ENCODE assay signal across 20 mouse cellular contexts in the genomic region with DNA sequence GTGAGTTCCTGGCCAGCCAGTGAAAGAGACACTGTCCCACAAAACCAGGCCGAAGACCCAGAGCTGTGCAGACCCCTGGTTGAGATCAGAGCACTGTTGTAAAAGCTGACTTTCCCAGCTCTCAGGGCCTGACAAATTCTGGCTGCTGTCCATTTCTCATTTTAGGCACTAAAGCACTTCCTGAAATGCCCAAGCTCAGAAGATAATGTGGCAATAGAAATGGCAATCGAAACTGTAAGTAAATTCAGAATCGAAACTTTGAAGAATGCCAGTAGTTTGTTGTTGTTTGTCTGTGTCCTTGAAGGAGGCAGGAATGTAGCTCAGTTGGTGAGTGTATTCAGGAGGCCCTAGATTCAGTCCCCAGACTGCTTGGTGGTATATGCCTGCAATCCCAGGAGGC. TPM values are rescaled to one million over a fixed set of nuclear protein-coding genes. Genes with fewer than 3 reads are reported as not detected.
A peak's percentile ranks its signal among the peaks of the same experiment; 100 is the strongest.
DNase-seq lines count a peak whose midpoint lies in the region; ATAC-seq and TF ChIP-seq lines count a peak whose summit lies in the region.
"Had no signal": no experiment of that assay in that cellular context is flagged by ENCODE, and none has a peak within 500 bp of the region (broad histone marks: within the 10 kb centered on the region; RNA-seq: fewer than 3 reads in every experiment).

No protein-coding gene starts in this region.

- whole genome bisulfite sequencing in spleen, adult 2 months, result 52% methylated on average over 3 of the region's 3 CpGs
- 78% methylated on average over 3 of the region's 3 CpGs for WGBS in stomach, postnatal 0 days
- WGBS in midbrain, embryonic 16.5 days, result 90% methylated on average over 3 of the region's 3 CpGs

- no peaks in the 10 kb centered on the region for H3K4me1 ChIP-seq in spleen, adult 2 months (ENCODE audit: control insufficient read depth, insufficient read depth, insufficient read length)
- no peaks in the 10 kb centered on the region for H3K4me1 ChIP-seq in stomach, postnatal 0 days (replicated peaks; ENCODE audit: control insufficient read depth, insufficient read depth)
- H3K4me1 ChIP-seq in midbrain, embryonic 16.5 days (ENCODE audit: control insufficient read depth, insufficient read depth, low read length), result no peaks in the 10 kb centered on the region
- H3K4me1 ChIP-seq: embryonic facial prominence, embryonic 12.5 days; heart, embryonic 15.5 days; hindbrain, embryonic 12.5 days; intestine, embryonic 15.5 days; limb, embryonic 13.5 days; neural tube, embryonic 13.5 days had no signal

- H3K36me3 ChIP-seq in spleen, adult 2 months (ENCODE audit: control insufficient read depth, insufficient read depth, low read length), result no peaks in the 10 kb centered on the region
- no peaks in the 10 kb centered on the region for H3K36me3 ChIP-seq in stomach, postnatal 0 days (ENCODE audit: control insufficient read depth, insufficient read depth, low read length)
- peaks cover 3% of the 10 kb centered on the region for H3K36me3 ChIP-seq in midbrain, embryonic 16.5 days (ENCODE audit: control insufficient read depth, insufficient read depth, low read length)
- H3K36me3 ChIP-seq: heart, embryonic 15.5 days; intestine, embryonic 15.5 days had no signal

- no peaks in the 10 kb centered on the region for H3K9me3 ChIP-seq in stomach, postnatal 0 days (ENCODE audit: control insufficient read depth, low read length)
- no peaks in the 10 kb centered on the region for H3K9me3 ChIP-seq in midbrain, embryonic 16.5 days (replicated peaks; ENCODE audit: control insufficient read depth, low read length, poor library complexity, severe bottlenecking)
- H3K9me3 ChIP-seq: embryonic facial prominence, embryonic 12.5 days; heart, embryonic 15.5 days; hindbrain, embryonic 12.5 days; intestine, embryonic 15.5 days; limb, embryonic 13.5 days; neural tube, embryonic 13.5 days had no signal

- no peak overlapping the region for H3K4me2 ChIP-seq in stomach, postnatal 0 days (replicated peaks; ENCODE audit: low read depth)
- H3K4me2 ChIP-seq in midbrain, embryonic 16.5 days (ENCODE audit: low read length), result no peak overlapping the region
- H3K4me2 ChIP-seq: embryonic facial prominence, embryonic 12.5 days; heart, embryonic 15.5 days; hindbrain, embryonic 12.5 days; intestine, embryonic 15.5 days; limb, embryonic 13.5 days; neural tube, embryonic 13.5 days had no signal

- no peak for TF ChIP-seq EP300 in stomach, postnatal 0 days (optimal IDR thresholded peaks at IDR 0.05)

- TF ChIP-seq POLR2A in spleen, adult 2 months (IDR thresholded peaks at IDR 0.05; ENCODE audit: low read depth, low read length), result no peak

- no peaks in the 10 kb centered on the region for H3K27me3 ChIP-seq in spleen, adult 2 months (ENCODE audit: control insufficient read depth, insufficient read depth, low read length)
- no peaks in the 10 kb centered on the region for H3K27me3 ChIP-seq in stomach, postnatal 0 days (ENCODE audit: control insufficient read depth, insufficient read depth, low read length)
- H3K27me3 ChIP-seq in midbrain, embryonic 16.5 days (ENCODE audit: control insufficient read depth, insufficient read depth, low read depth, low read length), result no peaks in the 10 kb centered on the region
- H3K27me3 ChIP-seq: embryonic facial prominence, embryonic 12.5 days; heart, embryonic 15.5 days; hindbrain, embryonic 12.5 days; intestine, embryonic 15.5 days; limb, embryonic 13.5 days; neural tube, embryonic 13.5 days had no signal

- no peak for DNase-seq in spleen, adult 2 months (ENCODE audit: low read depth in 1 of 2, low spot score in 2 of 2)
- DNase-seq in spleen, adult 12 weeks (ENCODE audit: low spot score), result no peak
- DNase-seq in lung, postnatal 25 days (ENCODE audit: low spot score), result peak; percentile 47
- no peak for DNase-seq in ovary, postnatal 14 days (ENCODE audit: low spot score)
- DNase-seq in stomach, postnatal 0 days (ENCODE audit: low spot score), result no peak
- DNase-seq: cerebellum, adult 18-20 months; forebrain, postnatal 0 days; gastrocnemius, adult 2 months; heart, adult 2 months; kidney, postnatal 10 days; layer of hippocampus, adult 9-11 months; right cerebral cortex, postnatal 14 days had no signal

- H3K9ac ChIP-seq in stomach, postnatal 0 days (ENCODE audit: low read length), result no peak overlapping the region
- no peak overlapping the region for H3K9ac ChIP-seq in midbrain, embryonic 16.5 days (ENCODE audit: low read depth, low read length)
- H3K9ac ChIP-seq: embryonic facial prominence, embryonic 12.5 days; forebrain, postnatal 0 days; heart, embryonic 15.5 days; hindbrain, embryonic 12.5 days; intestine, embryonic 15.5 days; limb, embryonic 13.5 days; neural tube, embryonic 13.5 days had no signal

- no peak overlapping the region for H3K4me3 ChIP-seq in spleen, adult 2 months (ENCODE audit: extremely low read depth, insufficient read depth, insufficient read length)
- H3K4me3 ChIP-seq in stomach, postnatal 0 days (ENCODE audit: low read depth, low read length), result no peak overlapping the region
- H3K4me3 ChIP-seq in midbrain, embryonic 16.5 days (ENCODE audit: low read depth, low read length), result no peak overlapping the region
- H3K4me3 ChIP-seq: embryonic facial prominence, embryonic 12.5 days; gastrocnemius, adult 2 months; heart, adult 2 months; heart, embryonic 15.5 days; hindbrain, embryonic 12.5 days; intestine, embryonic 15.5 days; limb, embryonic 13.5 days; neural tube, embryonic 13.5 days had no signal

- no peak for TF ChIP-seq CTCF in spleen, adult 2 months (IDR thresholded peaks at IDR 0.05; ENCODE audit: extremely low read depth, insufficient read depth, insufficient read length, insufficient replicate concordance)
- no peak for TF ChIP-seq CTCF in stomach, postnatal 0 days (IDR thresholded peaks at IDR 0.05; ENCODE audit: low read depth)

- ATAC-seq in hematopoietic stem cell, adult 5-6 weeks (replicated peaks in 1 of 2; ENCODE audit: insufficient read depth in 1 of 2, low FRiP score in 2 of 2, low TSS enrichment in 1 of 2, low read depth in 1 of 2, poor library complexity in 2 of 2, severe bottlenecking in 2 of 2), result peak; percentile 42 to 60
- no peak for ATAC-seq in stomach, postnatal 0 days (ENCODE audit: low FRiP score, low TSS enrichment)
- no peak for ATAC-seq in midbrain, embryonic 16.5 days
- ATAC-seq: forebrain, postnatal 0 days; intestine, embryonic 15.5 days had no signal

- H3K27ac ChIP-seq in spleen, adult 2 months (ENCODE audit: insufficient read depth, low read length), result peak overlapping the region; percentile 62
- no peak overlapping the region for H3K27ac ChIP-seq in stomach, postnatal 0 days (replicated peaks)
- no peak overlapping the region for H3K27ac ChIP-seq in midbrain, embryonic 16.5 days (ENCODE audit: low read length)
- H3K27ac ChIP-seq: embryonic facial prominence, embryonic 12.5 days; gastrocnemius, adult 2 months; heart, adult 2 months; heart, embryonic 15.5 days; hindbrain, embryonic 12.5 days; intestine, embryonic 15.5 days; limb, embryonic 13.5 days; neural tube, embryonic 13.5 days had no signal

RNA-seq across cellular contexts. Expression of a gene that starts 47.8 kb away (rescaled TPM):
- polyA plus RNA-seq in spleen, adult 2 months (2012; rRNA removed), result 0.60 and 0.67 TPM in 2 replicates
- total RNA-seq in hematopoietic stem cell, adult 5-6 weeks (2017), result 10.9 and 12.2 TPM in 2 replicates
- 2.4 and 2.7 TPM in 2 replicates for polyA plus RNA-seq in stomach, postnatal 0 days (2015; fragmentation: Nextera tagmentation; extraction: Ambion mirVana)
- 12.6 and 15.2 TPM in 2 replicates for polyA plus RNA-seq in midbrain, embryonic 16.5 days (2015; fragmentation: Nextera tagmentation; extraction: Ambion mirVana)

Comparison
In these comparisons a context has a peak if more than half of its experiments do, and no peak if none do; other contexts are left out.
1. ATAC-seq: peak in hematopoietic stem cell, adult 5-6 weeks (2 of 2); none in stomach, postnatal 0 days (single experiment) and midbrain, embryonic 16.5 days (single experiment).